Mouse (Mus musculus) erythroblast, embryonic 14.5 days (primary cell): ENCODE results near the gene Aipl1.

ENCODE experiments used
- GATA1 ChIP-seq: IDR thresholded peaks from 2 replicates; pipeline ENCODE4 v1.6.1; 2012; ENCODE audit warnings: low read length, inconsistent platforms, mixed read lengths
- TAL1 ChIP-seq: IDR thresholded peaks from 3 replicates; pipeline ENCODE4 v1.6.1; 2012; ENCODE audit warnings: low read length, inconsistent platforms, mixed read lengths

- TF ChIP-seq TAL1, result no peak
- no peak for TF ChIP-seq GATA1
Observed at GRCm38 (mm10) chr11:72068026-72068425, 30.7 kb upstream of the Aipl1 start.
